Comparison of ENCODE assay signal across 8 mouse cellular contexts in genomic region chr5:143180255-143181076, GRCm38 (mm10). TPM values are rescaled to one million over a fixed set of nuclear protein-coding genes. Genes with fewer than 3 reads are reported as not detected.
DNase-seq lines count a peak whose midpoint lies in the region; ATAC-seq and TF ChIP-seq lines count a peak whose summit lies in the region.

Gene Rbak, minus strand, starts transcription at chr5:143180775.
Gene Spdye4b, plus strand, starts transcription at chr5:143181017.

- no peaks in the 10 kb centered on the region for H3K27me3 ChIP-seq in forebrain, embryonic 15.5 days

- peaks cover 14% of the 10 kb centered on the region for H3K4me1 ChIP-seq in forebrain, embryonic 15.5 days
- no peaks in the 10 kb centered on the region for H3K4me1 ChIP-seq in lung, adult 2 months (ENCODE audit: control insufficient read depth, insufficient read depth, low read length)

- H3K4me3 ChIP-seq in forebrain, embryonic 15.5 days = peak within 1 kb of the TSS; percentile 62
- peak within 1 kb of the TSS; percentile 76 for H3K4me3 ChIP-seq in lung, adult 2 months (replicated peaks; ENCODE audit: extremely low read depth, low read depth, low read length)

- WGBS in forebrain, embryonic 15.5 days = 0% methylated on average over 58 of the region's 58 CpGs
- 1% methylated on average over 58 of the region's 58 CpGs for WGBS in lung, adult 2 months

- DNase-seq in ES-CJ7 (ENCODE audit: low read depth, low spot score) = peak; percentile 98
- peak; percentile 95 for DNase-seq in cerebellum, adult 11-12 months
- DNase-seq in heart, postnatal 25 days (ENCODE audit: low spot score) = peak; percentile 86
- DNase-seq in layer of hippocampus, adult 18-20 months (ENCODE audit: low spot score in 2 of 2) = peak; percentile 94 to 97
- peak; percentile 86 for DNase-seq in lung, adult 2 months
- DNase-seq in thymus, adult 18-20 months = peak; percentile 84 to 90

- ATAC-seq in forebrain, embryonic 15.5 days (replicated peaks) = peak; percentile 98
- peak; percentile 70 for ATAC-seq in neutrophil, adult 5-6 weeks (ENCODE audit: extremely low read depth, insufficient number of reproducible peaks, low FRiP score, poor library complexity, severe bottlenecking)

- TF ChIP-seq CTCF in lung, adult 2 months (IDR thresholded peaks at IDR 0.05; ENCODE audit: insufficient read depth, low read length) = no peak

- H3K36me3 ChIP-seq in forebrain, embryonic 15.5 days = peaks cover 30% of the 10 kb centered on the region

- H3K27ac ChIP-seq in forebrain, embryonic 15.5 days (replicated peaks) = peak within 1 kb of the TSS; percentile 82

- H3K9ac ChIP-seq in forebrain, embryonic 15.5 days (replicated peaks) = peak within 1 kb of the TSS; percentile 85

- peak within 1 kb of the TSS; percentile 75 for H3K4me2 ChIP-seq in forebrain, embryonic 15.5 days (replicated peaks)

- TF ChIP-seq POLR2A in lung, adult 2 months (IDR thresholded peaks at IDR 0.05; ENCODE audit: borderline replicate concordance, extremely low read depth, low read depth, low read length) = peak; percentile 89

- intact Hi-C loops in heart, postnatal 25 days (cut with DNase I) = loop anchor here (1.0 to 10.0 kb wide), 3 partner anchors 55 to 554 kb away; partner anchors contain the start of genes E130309D02Rik, Usp42 and Zfp12

- no peaks in the 10 kb centered on the region for H3K9me3 ChIP-seq in forebrain, embryonic 15.5 days

RNA-seq across cellular contexts. Expression of gene Rbak, which starts in this region (rescaled TPM):
- 16.2 and 17.5 TPM in 2 replicates for polyA plus RNA-seq in forebrain, embryonic 15.5 days (2015; fragmentation: Nextera tagmentation; extraction: Ambion mirVana)
- total RNA-seq in heart, postnatal 25 days (2021) = 1 to 10 TPM; 3.9 to 5.4 TPM
- total RNA-seq in layer of hippocampus, adult 18-20 months (2021) = 10 to 100 TPM; 14.3 to 15.1 TPM
- 3.2 and 4.8 TPM in 2 replicates for polyA plus RNA-seq in lung, adult 2 months (2012; rRNA removed)
- 12.0 and 12.5 TPM in 2 replicates for total RNA-seq in neutrophil, adult 5-6 weeks (2017)

RNA-seq across cellular contexts. Expression of gene Spdye4b, which starts in this region (rescaled TPM):
- polyA plus RNA-seq in forebrain, embryonic 15.5 days (2015; fragmentation: Nextera tagmentation; extraction: Ambion mirVana) = not detected in 2 replicates
- not detected for total RNA-seq in heart, postnatal 25 days (2021)
- total RNA-seq in layer of hippocampus, adult 18-20 months (2021) = not detected
- polyA plus RNA-seq in lung, adult 2 months (2012; rRNA removed) = not detected in 2 replicates
- 0.37 and 0.70 TPM in 2 replicates for total RNA-seq in neutrophil, adult 5-6 weeks (2017)

Comparison
In these comparisons a context has a peak if more than half of its experiments do, and no peak if none do; other contexts are left out.
1. Peak in every context shown above with its lines: DNase-seq, ATAC-seq, H3K4me3 ChIP-seq and H3K27ac ChIP-seq.